Mouse (Mus musculus) small intestine, adult 2 months (tissue): ENCODE data around the gene Smyd3.

Source experiments
- CTCF ChIP-seq: fragments of 200-500 bp; IDR thresholded peaks from 2 replicates; pipeline ENCODE4 v1.5.1; 2012; ENCODE audit warnings: low read depth, mild to moderate bottlenecking, control low read depth, inconsistent platforms, low read length, moderate library complexity, mixed read lengths; ENCODE audit not compliant: insufficient replicate concordance, insufficient read length; ENCODE audit errors: extremely low read depth
- POLR2A ChIP-seq: fragments of 200-500 bp; IDR thresholded peaks from 2 replicates; pipeline ENCODE4 v1.6.1; 2012; ENCODE audit warnings: low read depth, mild to moderate bottlenecking, control low read depth, inconsistent platforms, low read length, moderate library complexity

DNA sequence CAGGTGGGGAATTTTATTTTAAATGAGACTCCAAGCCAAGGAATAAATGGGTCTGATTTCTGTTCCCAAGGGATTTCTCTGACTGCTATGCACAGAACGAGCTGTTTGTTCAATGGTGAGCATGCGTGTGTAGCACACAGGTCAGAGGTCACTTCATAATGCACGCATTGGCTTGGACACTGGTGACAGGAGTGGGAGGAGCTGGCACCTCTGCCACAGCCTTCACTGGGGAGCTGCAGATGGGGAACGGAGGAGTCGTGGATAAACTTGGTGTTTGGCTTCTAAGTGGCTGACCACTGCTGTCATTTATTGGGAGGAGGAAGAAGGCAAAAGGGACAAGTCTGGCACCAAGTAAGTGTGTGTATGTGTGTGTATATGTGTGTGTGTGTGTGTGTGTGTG is 421.5 kb downstream of the Smyd3 start:
- TF ChIP-seq CTCF, result no peak
- no peak for TF ChIP-seq POLR2A
